Mouse (Mus musculus) macrophage (primary cell): ENCODE measurements around the gene Ptgfrn. TPM values are rescaled to one million over a fixed set of nuclear protein-coding genes. Genes with fewer than 3 reads are reported as not detected.

Experiments used
- H3K27ac ChIP-seq: fragments of 350-480 bp; formaldehyde crosslinking; 2 replicates; pipeline ENCODE4 v1.9.0; 2021
- H3K36me3 ChIP-seq: fragments of 350-480 bp; formaldehyde crosslinking; 2 replicates; pipeline ENCODE4 v1.9.0; 2021; ENCODE audit errors: inconsistent target
- H3K4me3 ChIP-seq: fragments of 350-480 bp; formaldehyde crosslinking; 2 replicates; pipeline ENCODE4 v1.9.0; 2021; ENCODE audit errors: inconsistent target
- H3K79me2 ChIP-seq: fragments of 350-480 bp; formaldehyde crosslinking; 2 replicates; pipeline ENCODE4 v1.9.0; 2021; ENCODE audit errors: inconsistent target
- WGBS: methylation state at CpG from one replicate; pipeline ENCODE4 v1.1.7; 2026; ENCODE audit warnings: inconsistent platforms; ENCODE audit not compliant: missing documents; 5-methylcytosine and 5-hydroxymethylcytosine counted together
- polyA plus RNA-seq: library from polyadenylated mRNA; stranded (reverse); fragments of 250-400 nt; gene quantifications from 3 replicates; pipeline ENCODE4 v1.2.4, GENCODE M21; 2018; ENCODE audit warnings: inconsistent platforms

Gene Ptgfrn
- polyA plus RNA-seq, 1 experiment from 2014 or later = 0.67 TPM

GRCm38 (mm10) chr3:101130526-101130925 lies 20.4 kb upstream of the Ptgfrn start:
- Histone ChIP-seq H3K36me3 (no peaks in the 10 kb centered on the region), H3K79me2 (no peaks in the 10 kb centered on the region), H3K27ac (no peak overlapping the region), H3K4me3 (no peak overlapping the region)
- WGBS = 15% methylated on average over 11 of the region's 11 CpGs

GRCm38 (mm10) chr3:101129620-101130019 lies 19.5 kb upstream of the Ptgfrn start:
- Histone ChIP-seq H3K79me2 (no peaks in the 10 kb centered on the region), H3K36me3 (no peaks in the 10 kb centered on the region), H3K27ac (no peak overlapping the region), H3K4me3 (no peak overlapping the region)
- 91% methylated on average over 3 of the region's 3 CpGs for WGBS

- no peaks in the 10 kb centered on the region for H3K79me2 ChIP-seq
- no peaks in the 10 kb centered on the region for H3K36me3 ChIP-seq
- H3K27ac ChIP-seq = no peak overlapping the region
- no peak overlapping the region for H3K4me3 ChIP-seq
Observed at GRCm38 (mm10) chr3:101129090-101129489, 19.0 kb upstream of the Ptgfrn start.

GRCm38 (mm10) chr3:101127766-101128165 lies 17.7 kb upstream of the Ptgfrn start:
- Histone ChIP-seq H3K27ac (no peak overlapping the region), H3K36me3 (no peaks in the 10 kb centered on the region), H3K4me3 (no peak overlapping the region), H3K79me2 (no peaks in the 10 kb centered on the region)
- WGBS = 74% methylated on average over 2 of the region's 2 CpGs

- WGBS = 94% methylated on average over 5 of the region's 5 CpGs
- Histone ChIP-seq H3K79me2 (no peaks in the 10 kb centered on the region), H3K27ac (no peak overlapping the region), H3K4me3 (no peak overlapping the region), H3K36me3 (no peaks in the 10 kb centered on the region)
Observed at GRCm38 (mm10) chr3:101124716-101125115, 14.6 kb upstream of the Ptgfrn start.

GRCm38 (mm10) chr3:101122479-101122878 lies 12.4 kb upstream of the Ptgfrn start:
- no peak overlapping the region for H3K27ac ChIP-seq
- 95% methylated on average over 3 of the region's 3 CpGs for WGBS

GRCm38 (mm10) chr3:101117774-101118173 lies 7.7 kb upstream of the Ptgfrn start:
- Histone ChIP-seq H3K36me3 (no peaks in the 10 kb centered on the region), H3K4me3 (no peak overlapping the region), H3K79me2 (no peaks in the 10 kb centered on the region), H3K27ac (no peak overlapping the region)
- WGBS = 35% methylated on average over 11 of the region's 11 CpGs

More at GRCm38 (mm10) chr3:101122479-101122878, 12.4 kb upstream of the Ptgfrn start:
- Histone ChIP-seq H3K79me2 (no peaks in the 10 kb centered on the region), H3K36me3 (no peaks in the 10 kb centered on the region), H3K4me3 (no peak overlapping the region)

GRCm38 (mm10) chr3:101117386-101117749 lies 7.3 kb upstream of the Ptgfrn start:
- Histone ChIP-seq H3K27ac (no peak overlapping the region), H3K4me3 (no peak overlapping the region), H3K79me2 (no peaks in the 10 kb centered on the region), H3K36me3 (no peaks in the 10 kb centered on the region)
- 83% methylated on average over 8 of the region's 8 CpGs for WGBS

- 62% methylated on average over 25 of the region's 25 CpGs for WGBS
- no peak overlapping the region for H3K4me3 ChIP-seq
- no peak overlapping the region for H3K27ac ChIP-seq
- no peaks in the 10 kb centered on the region for H3K36me3 ChIP-seq
- no peaks in the 10 kb centered on the region for H3K79me2 ChIP-seq
Observed at GRCm38 (mm10) chr3:101116431-101117385, 6.6 kb upstream of the Ptgfrn start.

GRCm38 (mm10) chr3:101112518-101112894 lies 2.4 kb upstream of the Ptgfrn start:
- H3K4me3 ChIP-seq = no peak overlapping the region
- H3K79me2 ChIP-seq = no peaks in the 10 kb centered on the region
- no peak overlapping the region for H3K27ac ChIP-seq
- no peaks in the 10 kb centered on the region for H3K36me3 ChIP-seq
- WGBS = 100% methylated on average over 5 of the region's 5 CpGs

- 69% methylated on average over 7 of the region's 7 CpGs for WGBS
- Histone ChIP-seq H3K27ac (no peak overlapping the region), H3K36me3 (no peaks in the 10 kb centered on the region), H3K4me3 (no peak overlapping the region), H3K79me2 (no peaks in the 10 kb centered on the region)
Observed at GRCm38 (mm10) chr3:101111848-101112517, 1.9 kb upstream of the Ptgfrn start.

- H3K27ac ChIP-seq = no peak overlapping the region
- 93% methylated on average over 10 of the region's 10 CpGs for WGBS
- no peak overlapping the region for H3K4me3 ChIP-seq
- no peaks in the 10 kb centered on the region for H3K36me3 ChIP-seq
- H3K79me2 ChIP-seq = no peaks in the 10 kb centered on the region
Observed at GRCm38 (mm10) chr3:101111321-101111720, 1.2 kb upstream of the Ptgfrn start.

GRCm38 (mm10) chr3:101110838-101111103 lies 693 bp upstream of the Ptgfrn start:
- Histone ChIP-seq H3K27ac (no peak overlapping the region), H3K79me2 (no peaks in the 10 kb centered on the region), H3K36me3 (no peaks in the 10 kb centered on the region), H3K4me3 (no peak overlapping the region)

GRCm38 (mm10) chr3:101109558-101110021 lies 488 bp downstream of the Ptgfrn start:
- Histone ChIP-seq H3K36me3 (no peaks in the 10 kb centered on the region), H3K4me3 (no peak overlapping the region), H3K79me2 (no peaks in the 10 kb centered on the region), H3K27ac (no peak overlapping the region)
- WGBS = 1% methylated on average over 42 of the region's 47 CpGs

- H3K4me3 ChIP-seq = no peak overlapping the region
- no peaks in the 10 kb centered on the region for H3K79me2 ChIP-seq
- WGBS = 69% methylated on average over 5 of the region's 5 CpGs
- H3K36me3 ChIP-seq = no peaks in the 10 kb centered on the region
- H3K27ac ChIP-seq = no peak overlapping the region
Observed at GRCm38 (mm10) chr3:101108848-101109247, 1.2 kb downstream of the Ptgfrn start.
